Mouse (Mus musculus): ENCODE measurements around the gene Depp1. TPM values are rescaled to one million over a fixed set of nuclear protein-coding genes. Genes with fewer than 3 reads are reported as not detected.

Gene Depp1
- 3.7 and 5.2 TPM in 2 replicates for polyA plus RNA-seq (2012; rRNA removed; ENCODE audit: low replicate concordance)

DNA sequence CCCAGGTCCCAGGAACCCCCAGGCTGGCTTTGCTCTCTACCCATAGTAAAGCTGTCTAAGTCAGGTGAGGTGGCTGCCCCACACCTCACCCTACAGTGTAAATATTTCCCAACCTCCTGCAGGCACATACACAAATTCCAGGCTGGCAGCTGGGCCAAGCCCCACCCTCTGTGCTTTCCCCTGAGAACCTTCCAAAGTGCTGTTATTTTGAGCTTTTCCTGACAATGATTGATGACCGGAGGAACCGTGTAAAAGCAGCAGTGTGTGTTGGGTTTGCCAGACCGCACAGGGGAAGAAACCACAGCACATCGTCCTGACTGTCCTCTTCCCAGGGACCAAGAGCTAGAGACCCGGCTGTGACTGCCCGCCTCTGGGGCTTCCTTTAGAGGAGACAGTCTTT, at the start of gene Depp1:
Gene Depp1 (plus strand): TSS at position 204 of the 400 bp plus-strand sequence.

GRCm38 (mm10) chr6:116628539-116629171, 21.8 kb upstream of the Depp1 start, which contains the start of gene Zfp422:
Zfp422 (minus strand) TSS chr6:116628999.

GRCm38 (mm10) chr6:116673471-116674282, 23.3 kb downstream of the Depp1 start, which contains the start of gene Rassf4:
Rassf4 (minus strand) TSS chr6:116673952.

Other genes starting within 250 kb of the Depp1 start
- gene Alox5, start 189.4 kb upstream of the Depp1 start, polyA plus RNA-seq (2012; rRNA removed; ENCODE audit: low replicate concordance): 1.8 and 2.6 TPM in 2 replicates
- gene Olfr211, start 161.5 kb upstream of the Depp1 start, polyA plus RNA-seq (2012; rRNA removed; ENCODE audit: low replicate concordance): not detected in 2 replicates
- not detected in 2 replicates for gene Olfr212, start 144.1 kb upstream of the Depp1 start, polyA plus RNA-seq (2012; rRNA removed; ENCODE audit: low replicate concordance)
- gene Olfr213, start 112.2 kb upstream of the Depp1 start, polyA plus RNA-seq (2012; rRNA removed; ENCODE audit: low replicate concordance): not detected in 2 replicates
- not detected in 2 replicates for gene Gm5580, start 99.5 kb upstream of the Depp1 start, polyA plus RNA-seq (2012; rRNA removed; ENCODE audit: low replicate concordance)
- gene Olfr214, start 96.4 kb upstream of the Depp1 start, polyA plus RNA-seq (2012; rRNA removed; ENCODE audit: low replicate concordance): not detected in 2 replicates
- gene Olfr215, start 66.4 kb upstream of the Depp1 start, polyA plus RNA-seq (2012; rRNA removed; ENCODE audit: low replicate concordance): not detected in 2 replicates
- gene Zfp422, start 21.6 kb upstream of the Depp1 start, polyA plus RNA-seq (2012; rRNA removed; ENCODE audit: low replicate concordance): 1.9 and 7.5 TPM in 2 replicates
- gene Rassf4, start 23.3 kb downstream of the Depp1 start, polyA plus RNA-seq (2012; rRNA removed; ENCODE audit: low replicate concordance): 2.0 and 4.3 TPM in 2 replicates
- gene Tmem72, start 66.3 kb downstream of the Depp1 start, polyA plus RNA-seq (2012; rRNA removed; ENCODE audit: low replicate concordance): 0.01 TPM in 1 of 2 replicates, not detected in the other

All from duodenum, adult 2 months (tissue).